Mouse (Mus musculus): Measurements from ENCODE around the gene Tbx18. TPM values are rescaled to one million over a fixed set of nuclear protein-coding genes. Genes with fewer than 3 reads are reported as not detected.

The Tbx18 gene
- 0.52 and 0.57 TPM in 2 replicates for polyA plus RNA-seq (2012; rRNA removed)

GRCm38 (mm10) chr9:87730961-87731535 is at the start of gene Tbx18:
Gene Tbx18 (minus strand): TSS chr9:87731260.
- H3K4me1 ChIP-seq (ENCODE audit: control insufficient read depth, insufficient read depth, low read length), result no peaks in the 10 kb centered on the region; the same call in 1 of the 2 replicates
- 2% methylated on average over 27 of the region's 27 CpGs for WGBS
- no peak for TF ChIP-seq POLR2A (IDR thresholded peaks at IDR 0.05; ENCODE audit: borderline replicate concordance, extremely low read depth, low read depth, low read length)
- no peak for TF ChIP-seq CTCF (IDR thresholded peaks at IDR 0.05; ENCODE audit: insufficient read depth, low read length)
- H3K4me3 ChIP-seq (replicated peaks; ENCODE audit: extremely low read depth, low read depth, low read length), result peak within 1 kb of the TSS; percentile 23
- no peak for DNase-seq

- H3K4me1 ChIP-seq (ENCODE audit: control insufficient read depth, insufficient read depth, low read length), result no peaks in the 10 kb centered on the region
- H3K4me3 ChIP-seq (replicated peaks; ENCODE audit: extremely low read depth, low read depth, low read length), result no peak overlapping the region
- no peak for DNase-seq
- TF ChIP-seq CTCF (IDR thresholded peaks at IDR 0.05; ENCODE audit: insufficient read depth, low read length), result no peak
- no peak for TF ChIP-seq POLR2A (IDR thresholded peaks at IDR 0.05; ENCODE audit: borderline replicate concordance, extremely low read depth, low read depth, low read length)
- 72% methylated on average over 2 of the region's 2 CpGs for WGBS
These were observed 42.9 kb upstream of the Tbx18 start for GRCm38 (mm10) chr9:87773951-87774350.

GRCm38 (mm10) chr9:87755621-87756020 is 24.6 kb upstream of the Tbx18 start:
- no peak for DNase-seq
- WGBS, result 67% methylated on average over 4 of the region's 4 CpGs
- TF ChIP-seq CTCF (IDR thresholded peaks at IDR 0.05; ENCODE audit: insufficient read depth, low read length), result no peak
- no peak for TF ChIP-seq POLR2A (IDR thresholded peaks at IDR 0.05; ENCODE audit: borderline replicate concordance, extremely low read depth, low read depth, low read length)
- Histone ChIP-seq H3K4me1 (ENCODE audit: control insufficient read depth, insufficient read depth, low read length) (no peaks in the 10 kb centered on the region), H3K4me3 (replicated peaks; ENCODE audit: extremely low read depth, low read depth, low read length) (no peak overlapping the region)

- 77% methylated on average over 8 of the region's 8 CpGs for WGBS
- Histone ChIP-seq H3K4me3 (replicated peaks; ENCODE audit: extremely low read depth, low read depth, low read length) (no peak overlapping the region), H3K4me1 (ENCODE audit: control insufficient read depth, insufficient read depth, low read length) (no peaks in the 10 kb centered on the region)
- no peak for DNase-seq
- TF ChIP-seq CTCF (IDR thresholded peaks at IDR 0.05; ENCODE audit: insufficient read depth, low read length), result no peak
- TF ChIP-seq POLR2A (IDR thresholded peaks at IDR 0.05; ENCODE audit: borderline replicate concordance, extremely low read depth, low read depth, low read length), result no peak
These were observed 10.5 kb upstream of the Tbx18 start for GRCm38 (mm10) chr9:87741599-87741998.

- DNase-seq, result peak; percentile 13
- WGBS, result 9% methylated on average over 11 of the region's 11 CpGs
- Histone ChIP-seq H3K4me1 (ENCODE audit: control insufficient read depth, insufficient read depth, low read length) (no peaks in the 10 kb centered on the region), H3K4me3 (replicated peaks; ENCODE audit: extremely low read depth, low read depth, low read length) (no peak overlapping the region)
- peak; percentile 23; the same call in 1 of the 2 replicates for TF ChIP-seq CTCF (IDR thresholded peaks at IDR 0.05; ENCODE audit: insufficient read depth, low read length)
- TF ChIP-seq POLR2A (IDR thresholded peaks at IDR 0.05; ENCODE audit: borderline replicate concordance, extremely low read depth, low read depth, low read length), result no peak
These were observed 9.6 kb upstream of the Tbx18 start for GRCm38 (mm10) chr9:87740667-87741066.

GRCm38 (mm10) chr9:87740241-87740645 is 9.2 kb upstream of the Tbx18 start:
- no peaks in the 10 kb centered on the region for H3K4me1 ChIP-seq (ENCODE audit: control insufficient read depth, insufficient read depth, low read length)
- TF ChIP-seq CTCF (IDR thresholded peaks at IDR 0.05; ENCODE audit: insufficient read depth, low read length) (no peak), POLR2A (IDR thresholded peaks at IDR 0.05; ENCODE audit: borderline replicate concordance, extremely low read depth, low read depth, low read length) (no peak)
- DNase-seq, result no peak
- H3K4me3 ChIP-seq (replicated peaks; ENCODE audit: extremely low read depth, low read depth, low read length), result no peak overlapping the region
- 10% methylated on average over 20 of the region's 20 CpGs for whole genome bisulfite sequencing

GRCm38 (mm10) chr9:87739543-87740161 is 8.6 kb upstream of the Tbx18 start:
- DNase-seq, result no peak
- 2% methylated on average over 41 of the region's 41 CpGs for WGBS
- Histone ChIP-seq H3K4me1 (ENCODE audit: control insufficient read depth, insufficient read depth, low read length) (no peaks in the 10 kb centered on the region), H3K4me3 (replicated peaks; ENCODE audit: extremely low read depth, low read depth, low read length) (no peak overlapping the region)
- no peak for TF ChIP-seq CTCF (IDR thresholded peaks at IDR 0.05; ENCODE audit: insufficient read depth, low read length)

GRCm38 (mm10) chr9:87738766-87739542 is 7.9 kb upstream of the Tbx18 start:
- 3% methylated on average over 39 of the region's 39 CpGs for WGBS
- Histone ChIP-seq H3K4me3 (replicated peaks; ENCODE audit: extremely low read depth, low read depth, low read length) (no peak overlapping the region), H3K4me1 (ENCODE audit: control insufficient read depth, insufficient read depth, low read length) (no peaks in the 10 kb centered on the region)
- DNase-seq, result no peak
- TF ChIP-seq CTCF (IDR thresholded peaks at IDR 0.05; ENCODE audit: insufficient read depth, low read length) (no peak), POLR2A (IDR thresholded peaks at IDR 0.05; ENCODE audit: borderline replicate concordance, extremely low read depth, low read depth, low read length) (no peak)

GRCm38 (mm10) chr9:87738123-87738522 is 7.1 kb upstream of the Tbx18 start:
- 7% methylated on average over 13 of the region's 13 CpGs for WGBS
- no peaks in the 10 kb centered on the region for H3K4me1 ChIP-seq (ENCODE audit: control insufficient read depth, insufficient read depth, low read length)
- TF ChIP-seq CTCF (IDR thresholded peaks at IDR 0.05; ENCODE audit: insufficient read depth, low read length) (no peak), POLR2A (IDR thresholded peaks at IDR 0.05; ENCODE audit: borderline replicate concordance, extremely low read depth, low read depth, low read length) (no peak)
- no peak for DNase-seq
- H3K4me3 ChIP-seq (replicated peaks; ENCODE audit: extremely low read depth, low read depth, low read length), result no peak overlapping the region
